Mouse (Mus musculus): ENCODE measurements around the gene Mmp14.

Mmp14 gene

GRCm38 (mm10) chr14:54431334-54432077 lies at the start of gene Mmp14:
Gene Mmp14 (plus strand): TSS chr14:54431612.
- WGBS = 2% methylated on average over 48 of the region's 49 CpGs

- 92% methylated on average over 10 of the region's 10 CpGs for WGBS
These were observed 49.6 kb upstream of the Mmp14 start for GRCm38 (mm10) chr14:54381816-54382215.

GRCm38 (mm10) chr14:54382641-54383040 lies 48.8 kb upstream of the Mmp14 start:
- 79% methylated on average over 9 of the region's 9 CpGs for WGBS

- 51% methylated on average over 4 of the region's 4 CpGs for WGBS
These were observed 48.0 kb upstream of the Mmp14 start for GRCm38 (mm10) chr14:54383355-54383771.

GRCm38 (mm10) chr14:54384396-54384795 lies 47.0 kb upstream of the Mmp14 start:
- 96% methylated on average over 8 of the region's 8 CpGs for WGBS

GRCm38 (mm10) chr14:54385968-54386618 lies 45.3 kb upstream of the Mmp14 start:
- 83% methylated on average over 7 of the region's 7 CpGs for WGBS

GRCm38 (mm10) chr14:54387546-54387945 lies 43.9 kb upstream of the Mmp14 start:
- WGBS = 86% methylated on average over 6 of the region's 6 CpGs

GRCm38 (mm10) chr14:54390843-54391242 lies 40.6 kb upstream of the Mmp14 start:
- 59% methylated on average over 6 of the region's 6 CpGs for WGBS

- 86% methylated on average over 3 of the region's 3 CpGs for WGBS
These were observed 37.6 kb upstream of the Mmp14 start for GRCm38 (mm10) chr14:54393794-54394193.

- WGBS = 78% methylated on average over 7 of the region's 7 CpGs
These were observed 34.7 kb upstream of the Mmp14 start for GRCm38 (mm10) chr14:54396685-54397084.

GRCm38 (mm10) chr14:54397872-54398527 lies 33.4 kb upstream of the Mmp14 start:
- WGBS = 66% methylated on average over 7 of the region's 7 CpGs

GRCm38 (mm10) chr14:54398528-54398916 lies 32.9 kb upstream of the Mmp14 start:
- 70% methylated on average over 7 of the region's 7 CpGs for WGBS

- 76% methylated on average over 8 of the region's 8 CpGs for WGBS
These were observed 32.5 kb upstream of the Mmp14 start for GRCm38 (mm10) chr14:54398921-54399382.

GRCm38 (mm10) chr14:54401723-54402122 lies 29.7 kb upstream of the Mmp14 start:
- WGBS = 89% methylated on average over 3 of the region's 3 CpGs

- 83% methylated on average over 25 of the region's 25 CpGs for WGBS
These were observed 22.9 kb upstream of the Mmp14 start for GRCm38 (mm10) chr14:54408336-54409056.

- 83% methylated on average over 7 of the region's 7 CpGs for WGBS
These were observed 22.3 kb upstream of the Mmp14 start for GRCm38 (mm10) chr14:54409057-54409645.

- 57% methylated on average over 17 of the region's 17 CpGs for WGBS
These were observed 21.2 kb upstream of the Mmp14 start for GRCm38 (mm10) chr14:54409980-54410810.

GRCm38 (mm10) chr14:54412000-54412576 lies 19.3 kb upstream of the Mmp14 start:
- WGBS = 59% methylated on average over 9 of the region's 9 CpGs

- WGBS = 58% methylated on average over 2 of the region's 2 CpGs
These were observed 18.7 kb upstream of the Mmp14 start for GRCm38 (mm10) chr14:54412629-54413170.

All from cerebral cortex, adult 2 months (tissue).